Mouse (Mus musculus) CH12.LX (cell line): ENCODE measurements around the gene Mcts2. TPM values are rescaled to one million over a fixed set of nuclear protein-coding genes. Genes with fewer than 3 reads are reported as not detected.

Experiments
- DNase-seq: peaks from one replicate; pipeline ENCODE4 v3.0.0-alpha.2; 2013; ENCODE audit errors: extremely low read depth
- H3K27ac ChIP-seq: 2 replicates; pipeline ENCODE4 v1.5.1; 2012; ENCODE audit warnings: low read depth, mild to moderate bottlenecking, control low read depth, moderate library complexity; ENCODE audit not compliant: insufficient read depth
- H3K27me3 ChIP-seq: replicated peaks from 2 replicates; pipeline ENCODE3; 2012; ENCODE audit warnings: inconsistent platforms
- H3K36me3 ChIP-seq, 2 experiments: replicated peaks in 1 of 2; 2 replicates each; pipeline versions ENCODE3 to v1.6.1; 2012; ENCODE audit warnings: inconsistent platforms in 1 of 2, low read length in 1 of 2, mild to moderate bottlenecking in 1 of 2, mixed read lengths in 1 of 2, moderate library complexity in 1 of 2; ENCODE audit not compliant: control insufficient read depth in 1 of 2, insufficient read depth in 1 of 2
- H3K4me1 ChIP-seq, 2 experiments: 2 replicates each; pipeline ENCODE4 v1.6.1; 2012; ENCODE audit warnings: inconsistent platforms in 1 of 2, moderate library complexity in 1 of 2; ENCODE audit not compliant: insufficient read depth in 2 of 2, control insufficient read depth in 1 of 2
- H3K4me2 ChIP-seq: 2 replicates; pipeline ENCODE4 v1.6.1; 2012; ENCODE audit warnings: low read depth, mild to moderate bottlenecking, control low read depth; ENCODE audit not compliant: poor library complexity, insufficient read depth, severe bottlenecking
- H3K4me3 ChIP-seq, 3 experiments: fragments of 150-350 bp in 1 of 3; sonication (generic) in 1 of 3; replicated peaks in 1 of 3; 2 replicates each; pipeline versions ENCODE3 to v1.5.1; 2011 to 2012; ENCODE audit warnings: low read depth in 2 of 3, low read length in 2 of 3, mild to moderate bottlenecking in 2 of 3, moderate library complexity in 2 of 3, control low read depth in 1 of 3, improper control_type of control experiment in 1 of 3, inconsistent platforms in 1 of 3, mixed read lengths in 1 of 3; ENCODE audit not compliant: poor library complexity in 1 of 3
- H3K79me2 ChIP-seq: replicated peaks from 2 replicates; pipeline ENCODE4 v1.6.1; 2012; ENCODE audit warnings: mild to moderate bottlenecking, moderate library complexity; ENCODE audit not compliant: control insufficient read depth, poor library complexity, insufficient read depth, severe bottlenecking; ENCODE audit errors: extremely low read depth
- H3K9ac ChIP-seq: 2 replicates; pipeline ENCODE4 v1.6.1; 2012; ENCODE audit warnings: low read depth, mild to moderate bottlenecking, control low read depth, moderate library complexity; ENCODE audit not compliant: insufficient read depth
- H3K9me3 ChIP-seq: replicated peaks from 2 replicates; pipeline ENCODE3; 2012; ENCODE audit warnings: low read length, inconsistent platforms, mixed read lengths
- BHLHE40 ChIP-seq: IDR thresholded peaks from 2 replicates; pipeline ENCODE4 v1.6.1; 2011; ENCODE audit warnings: mild to moderate bottlenecking, low read depth, low read length, improper control_type of control experiment
- CHD1 ChIP-seq: IDR thresholded peaks from 2 replicates; pipeline ENCODE4 v1.6.1; 2012; ENCODE audit warnings: low read depth, low read length, improper control_type of control experiment, inconsistent platforms
- CHD2 ChIP-seq: IDR thresholded peaks from 2 replicates; pipeline ENCODE4 v1.6.1; 2011; ENCODE audit warnings: low read length, improper control_type of control experiment
- CTCF ChIP-seq, 2 experiments: IDR thresholded peaks in 1 of 2; conservative IDR thresholded peaks in 1 of 2; 2 replicates each; pipeline ENCODE4 v1.5.1; 2011 to 2012; ENCODE audit warnings: low read depth in 2 of 2, low read length in 2 of 2, improper control_type of control experiment in 1 of 2, inconsistent platforms in 1 of 2, mild to moderate bottlenecking in 1 of 2, moderate library complexity in 1 of 2
- ELF1 ChIP-seq: IDR thresholded peaks from 2 replicates; pipeline ENCODE4 v1.6.1; 2014; ENCODE audit warnings: low read depth, mild to moderate bottlenecking, inconsistent platforms, low read length, improper control_type of control experiment
- EP300 ChIP-seq: IDR thresholded peaks from 2 replicates; pipeline ENCODE4 v1.6.1; 2011; ENCODE audit warnings: low read length, improper control_type of control experiment
- GABPA ChIP-seq: IDR thresholded peaks from 2 replicates; pipeline ENCODE4 v1.6.1; 2012; ENCODE audit warnings: low read depth, low read length, improper control_type of control experiment, inconsistent platforms; ENCODE audit not compliant: insufficient replicate concordance
- HCFC1 ChIP-seq: IDR thresholded peaks from 2 replicates; pipeline ENCODE4 v1.6.1; 2012; ENCODE audit warnings: low read depth, mild to moderate bottlenecking, inconsistent platforms, low read length, improper control_type of control experiment
- IRF4 ChIP-seq: IDR thresholded peaks from 2 replicates; pipeline ENCODE4 v1.6.1; 2014; ENCODE audit warnings: low read depth, mild to moderate bottlenecking, inconsistent platforms, low read length, improper control_type of control experiment
- JUND ChIP-seq: conservative IDR thresholded peaks from 2 replicates; pipeline ENCODE4 v1.6.1; 2011; ENCODE audit warnings: low read depth, low read length, improper control_type of control experiment
- KAT2A ChIP-seq: IDR thresholded peaks from 2 replicates; pipeline ENCODE4 v1.6.1; 2012; ENCODE audit warnings: low read length, improper control_type of control experiment, inconsistent platforms; ENCODE audit not compliant: insufficient replicate concordance
- MAFK ChIP-seq: IDR thresholded peaks from 2 replicates; pipeline ENCODE4 v1.6.1; 2011; ENCODE audit warnings: low read length, improper control_type of control experiment; ENCODE audit not compliant: insufficient replicate concordance
- MAX ChIP-seq: IDR thresholded peaks from 2 replicates; pipeline ENCODE4 v1.6.1; 2011; ENCODE audit warnings: low read length, improper control_type of control experiment
- MAZ ChIP-seq: IDR thresholded peaks from 2 replicates; pipeline ENCODE4 v1.6.1; 2012; ENCODE audit warnings: low read depth, mild to moderate bottlenecking, inconsistent platforms, low read length, improper control_type of control experiment, moderate library complexity
- MEF2A ChIP-seq: IDR thresholded peaks from 2 replicates; pipeline ENCODE4 v1.6.1; 2014; ENCODE audit warnings: low read depth, mild to moderate bottlenecking, inconsistent platforms, low read length, improper control_type of control experiment, borderline replicate concordance
- MYC ChIP-seq: IDR thresholded peaks from 2 replicates; pipeline ENCODE4 v1.6.1; 2011; ENCODE audit warnings: low read depth, mild to moderate bottlenecking, improper control_type of control experiment, low read length
- NELFE ChIP-seq: IDR thresholded peaks from 2 replicates; pipeline ENCODE4 v1.6.1; 2011; ENCODE audit warnings: low read depth, low read length, improper control_type of control experiment
- NRF1 ChIP-seq: IDR thresholded peaks from 2 replicates; pipeline ENCODE4 v1.6.1; 2014; ENCODE audit warnings: low read depth, mild to moderate bottlenecking, inconsistent platforms, low read length, improper control_type of control experiment, moderate library complexity
- PAX5 ChIP-seq: IDR thresholded peaks from 2 replicates; pipeline ENCODE4 v1.6.1; 2012; ENCODE audit warnings: low read length, inconsistent platforms, mixed read lengths
- POLR2A ChIP-seq: IDR thresholded peaks from 2 replicates; pipeline ENCODE4 v1.6.1; 2011; ENCODE audit warnings: low read depth, mild to moderate bottlenecking, improper control_type of control experiment, low read length
- POLR2AphosphoS2 ChIP-seq: IDR thresholded peaks from 2 replicates; pipeline ENCODE4 v1.6.1; 2011; ENCODE audit warnings: low read depth, low read length, improper control_type of control experiment
- RCOR1 ChIP-seq: conservative IDR thresholded peaks from 2 replicates; pipeline ENCODE4 v1.6.1; 2012; ENCODE audit warnings: low read depth, mild to moderate bottlenecking, inconsistent platforms, low read length, improper control_type of control experiment
- SIN3A ChIP-seq: IDR thresholded peaks from 2 replicates; pipeline ENCODE4 v1.6.1; 2012; ENCODE audit warnings: low read length, improper control_type of control experiment, inconsistent platforms
- TBP ChIP-seq: conservative IDR thresholded peaks from 2 replicates; pipeline ENCODE4 v1.6.1; 2011; ENCODE audit warnings: low read depth, low read length, improper control_type of control experiment
- TCF12 ChIP-seq: IDR thresholded peaks from 2 replicates; pipeline ENCODE4 v1.6.1; 2014; ENCODE audit warnings: low read depth, mild to moderate bottlenecking, inconsistent platforms, low read length, improper control_type of control experiment
- UBTF ChIP-seq: IDR thresholded peaks from 2 replicates; pipeline ENCODE4 v1.6.1; 2012; ENCODE audit warnings: low read depth, mild to moderate bottlenecking, inconsistent platforms, low read length, improper control_type of control experiment, moderate library complexity
- USF1 ChIP-seq: IDR thresholded peaks from 2 replicates; pipeline ENCODE4 v1.6.1; 2014; ENCODE audit warnings: low read depth, mild to moderate bottlenecking, inconsistent platforms, low read length, improper control_type of control experiment
- ZC3H11A ChIP-seq: IDR thresholded peaks from 2 replicates; pipeline ENCODE4 v1.6.1; 2012; ENCODE audit warnings: low read depth, mild to moderate bottlenecking, inconsistent platforms, low read length, improper control_type of control experiment
- ZKSCAN1 ChIP-seq: IDR thresholded peaks from 2 replicates; pipeline ENCODE4 v1.6.1; 2012; ENCODE audit warnings: low read depth, inconsistent platforms, low read length, improper control_type of control experiment, borderline replicate concordance
- ZMIZ1 ChIP-seq: IDR thresholded peaks from 2 replicates; pipeline ENCODE4 v1.6.1; 2012; ENCODE audit warnings: low read depth, mild to moderate bottlenecking, inconsistent platforms, low read length, improper control_type of control experiment
- ZNF384 ChIP-seq: IDR thresholded peaks from 2 replicates; pipeline ENCODE4 v1.6.1; 2012; ENCODE audit warnings: low read depth, low read length, improper control_type of control experiment, inconsistent platforms
- dilution Hi-C: fragments of 300-500 bp; cut with MboI; formaldehyde crosslinking; loops from 2 replicates; pipeline ENCODE4 v1.14.3; 2020; ENCODE audit warnings: low sequenced_read_pairs; ENCODE audit not compliant: extremely low pct_unique_long_range_greater_than_20kb, extremely low pct_ligation_motif_present
- in situ Hi-C: fragments of 300-500 bp; cut with MboI; formaldehyde crosslinking; loops from 3 replicates; pipeline ENCODE4 v1.14.3; 2019; ENCODE audit warnings: low sequenced_read_pairs, low pct_ligation_motif_present, low pct_unique_long_range_greater_than_20kb, mixed read lengths
- polyA plus RNA-seq: library from polyadenylated mRNA; unstranded; fragments of >175 nt; gene quantifications from 2 replicates; pipeline ENCODE4 v1.2.1, GENCODE M21; 2012; ENCODE audit warnings: low read depth; ENCODE audit not compliant: insufficient read length
- total RNA-seq, 2 experiments: library from RNA; depleted of rRNA; stranded (reverse); fragments of 300-350 nt in 1 of 2; fragments of >200 nt in 1 of 2; gene quantifications; 2 replicates each; pipeline ENCODE4 v1.2.3; 2012 to 2014

The Mcts2 gene
- total and polyA plus RNA-seq, 3 experiments, result 1.5 to 3.3 (median 3.2) TPM

GRCm38 (mm10) chr2:152696016-152696415 lies 9.2 kb downstream of the Mcts2 start:
- H3K4me3 ChIP-seq, result no peak overlapping the region
- no peak overlapping the region for H3K27ac ChIP-seq
- H3K9ac ChIP-seq, result peak overlapping the region; percentile 42; the same call in 1 of the 2 replicates
- H3K9me3 ChIP-seq, result peaks cover 6% of the 10 kb centered on the region
- no peak overlapping the region for H3K4me2 ChIP-seq
- H3K27me3 ChIP-seq, result no peaks in the 10 kb centered on the region
- TF ChIP-seq MYC, result no peak
- no peak for TF ChIP-seq CTCF (conservative IDR thresholded peaks at IDR 0.05 in 1 of 2, IDR thresholded peaks at IDR 0.05 in 1 of 2; ENCODE audit: low read depth in 2 of 2, low read length in 2 of 2)
- H3K79me2 ChIP-seq, result no peaks in the 10 kb centered on the region; the same call in 1 of the 2 replicates
- in situ Hi-C loops, result no loop called here
- DNase-seq, result no peak
- H3K36me3 ChIP-seq, result peaks cover 73 to 97% of the 10 kb centered on the region in 2 experiments
- peaks cover 0 to 28% of the 10 kb centered on the region in 2 experiments; a peak in 2 of 4 replicates for H3K4me1 ChIP-seq
- dilution Hi-C loops, result no loop called here

GRCm38 (mm10) chr2:152696476-152697164 lies 9.8 kb downstream of the Mcts2 start:
- no peak overlapping the region for H3K4me2 ChIP-seq
- in situ Hi-C loops, result no loop called here
- peak overlapping the region; percentile 42 for H3K9ac ChIP-seq
- dilution Hi-C loops, result no loop called here
- H3K9me3 ChIP-seq, result peaks cover 7% of the 10 kb centered on the region
- H3K27ac ChIP-seq, result peak overlapping the region; percentile 11; the same call in 1 of the 2 replicates
- H3K4me3 ChIP-seq, result no peak overlapping the region
- peak; percentile 85 for DNase-seq
- H3K27me3 ChIP-seq, result no peaks in the 10 kb centered on the region
- peaks cover 0 to 28% of the 10 kb centered on the region in 2 experiments; a peak in 2 of 4 replicates for H3K4me1 ChIP-seq
- H3K36me3 ChIP-seq, result peaks cover 74 to 97% of the 10 kb centered on the region in 2 experiments
- no peaks in the 10 kb centered on the region; the same call in 1 of the 2 replicates for H3K79me2 ChIP-seq
- TF ChIP-seq CHD2 (no peak), ZKSCAN1 (no peak), EP300 (no peak), HCFC1 (peak; percentile 63), GABPA (no peak), JUND (0 out of 2 replicates have a peak, but pooled peaks have one; percentile 28), MEF2A (peak; percentile 26; the same call in 1 of the 2 replicates), MAFK (no peak), ELF1 (0 out of 2 replicates have a peak, but pooled peaks have one; percentile 42), ZMIZ1 (no peak), CTCF (conservative IDR thresholded peaks at IDR 0.05 in 1 of 2, IDR thresholded peaks at IDR 0.05 in 1 of 2; ENCODE audit: low read depth in 2 of 2, low read length in 2 of 2) (peak; percentile 84 to 97), SIN3A (peak; percentile 44; the same call in 1 of the 2 replicates), TBP (no peak), ZC3H11A (peak; percentile 87), KAT2A (0 out of 2 replicates have a peak, but pooled peaks have one; percentile 38), IRF4 (peak; percentile 52; the same call in 1 of the 2 replicates), POLR2AphosphoS2 (no peak), NRF1 (no peak), RCOR1 (no peak), MAZ (no peak), MAX (no peak), USF1 (no peak), NELFE (peak; percentile 44; the same call in 1 of the 2 replicates), CHD1 (no peak), UBTF (no peak), TCF12 (no peak), BHLHE40 (no peak), PAX5 (no peak), POLR2A (no peak; the same call in none of the 2 replicates), ZNF384 (no peak)
